Mouse (Mus musculus) lung, postnatal 4 days (tissue): ENCODE results near the gene Mob1a.

Source experiments
- DNase-seq, 2 experiments: peaks; one replicate each; pipeline ENCODE4 v3.0.0; 2021

The Mob1a gene

GRCm38 (mm10) chr6:83325525-83326393, at the start of gene Mob1a, which contains the start of gene Mthfd2:
TSS of gene Mob1a (plus strand) at chr6:83326016.
TSS of gene Mthfd2 (minus strand) at chr6:83325908.
- peak; percentile 96 for DNase-seq

GRCm38 (mm10) chr6:83277151-83277550, 48.7 kb upstream of the Mob1a start:
- DNase-seq = no peak

GRCm38 (mm10) chr6:83278881-83279280, 46.9 kb upstream of the Mob1a start:
- DNase-seq = peak in 1 of 2 experiments; percentile 37

- peak in 1 of 2 experiments; percentile 14 for DNase-seq
Observed at GRCm38 (mm10) chr6:83280256-83280955, 45.4 kb upstream of the Mob1a start.

GRCm38 (mm10) chr6:83300447-83301229, 25.2 kb upstream of the Mob1a start:
- DNase-seq = no peak

GRCm38 (mm10) chr6:83301294-83301693, 24.5 kb upstream of the Mob1a start:
- no peak for DNase-seq

- no peak for DNase-seq
Observed at GRCm38 (mm10) chr6:83302264-83302663, 23.6 kb upstream of the Mob1a start.

GRCm38 (mm10) chr6:83309017-83309416, 16.8 kb upstream of the Mob1a start:
- no peak for DNase-seq

GRCm38 (mm10) chr6:83311206-83311605, 14.6 kb upstream of the Mob1a start:
- no peak for DNase-seq

GRCm38 (mm10) chr6:83312021-83312420, 13.8 kb upstream of the Mob1a start:
- DNase-seq = no peak

GRCm38 (mm10) chr6:83312514-83312913, 13.3 kb upstream of the Mob1a start:
- DNase-seq = no peak

GRCm38 (mm10) chr6:83315293-83315692, 10.5 kb upstream of the Mob1a start:
- DNase-seq = no peak

- DNase-seq = no peak
Observed at GRCm38 (mm10) chr6:83316022-83316421, 9.8 kb upstream of the Mob1a start.

- peak; percentile 92 to 93 for DNase-seq
Observed at GRCm38 (mm10) chr6:83317108-83317741, 8.6 kb upstream of the Mob1a start.

GRCm38 (mm10) chr6:83321927-83322326, 3.9 kb upstream of the Mob1a start:
- DNase-seq = no peak

- no peak for DNase-seq
Observed at GRCm38 (mm10) chr6:83322794-83323193, 3.0 kb upstream of the Mob1a start.

- no peak for DNase-seq
Observed at GRCm38 (mm10) chr6:83323652-83324419, 2.0 kb upstream of the Mob1a start.

GRCm38 (mm10) chr6:83326394-83326736, 549 bp downstream of the Mob1a start:
- no peak for DNase-seq

GRCm38 (mm10) chr6:83326761-83327160, 945 bp downstream of the Mob1a start:
- no peak for DNase-seq

GRCm38 (mm10) chr6:83327591-83328190, 1.9 kb downstream of the Mob1a start:
- DNase-seq = no peak

- DNase-seq = no peak
Observed at GRCm38 (mm10) chr6:83341387-83341786, 15.6 kb downstream of the Mob1a start.

GRCm38 (mm10) chr6:83342957-83343356, 17.1 kb downstream of the Mob1a start:
- DNase-seq = no peak
